Mouse (Mus musculus): ENCODE measurements at regions not wholly inside any gene's neighbourhood (a gene's known extent, or its start where the extent isn't known, plus 50 kb on each side); places are given as distances from the start of the nearest gene placed in this dataset.

GRCm38 (mm10) chr4:153714995-153715645 is 232.5 kb upstream of the Ajap1 start:
- no peaks in the 10 kb centered on the region for H3K36me3 ChIP-seq (ENCODE audit: control insufficient read depth, insufficient read depth, low read length)
- DNase-seq (ENCODE audit: extremely low read depth, low read depth, low spot score), result no peak
- WGBS, result 58% methylated on average over 6 of the region's 6 CpGs
- TF ChIP-seq POLR2A (IDR thresholded peaks at IDR 0.05; ENCODE audit: extremely low read depth, insufficient read depth, low read length) (no peak), CTCF (IDR thresholded peaks at IDR 0.05; ENCODE audit: low read depth, low read length) (no peak)
- no peaks in the 10 kb centered on the region for H3K27me3 ChIP-seq (ENCODE audit: control insufficient read depth, insufficient read depth, low read length)
- no peak overlapping the region for H3K27ac ChIP-seq (replicated peaks; ENCODE audit: insufficient read depth, low read depth, low read length)
- no peaks in the 10 kb centered on the region for H3K4me1 ChIP-seq (ENCODE audit: control insufficient read depth, insufficient read depth, low read length)
- H3K9ac ChIP-seq (ENCODE audit: low read depth, low read length), result no peak overlapping the region
- no peak overlapping the region for H3K4me3 ChIP-seq (ENCODE audit: insufficient read depth, low read depth, low read length)
- no peaks in the 10 kb centered on the region for H3K79me2 ChIP-seq (ENCODE audit: control insufficient read depth, insufficient read depth, low read length)

GRCm38 (mm10) chr4:153717273-153717672 is 234.7 kb upstream of the Ajap1 start:
- no peak overlapping the region for H3K4me3 ChIP-seq (ENCODE audit: insufficient read depth, low read depth, low read length)
- 87% methylated on average over 12 of the region's 12 CpGs for WGBS
- TF ChIP-seq POLR2A (IDR thresholded peaks at IDR 0.05; ENCODE audit: extremely low read depth, insufficient read depth, low read length) (no peak), CTCF (IDR thresholded peaks at IDR 0.05; ENCODE audit: low read depth, low read length) (no peak)
- H3K4me1 ChIP-seq (ENCODE audit: control insufficient read depth, insufficient read depth, low read length), result no peaks in the 10 kb centered on the region
- no peak for DNase-seq (ENCODE audit: extremely low read depth, low read depth, low spot score)
- H3K27ac ChIP-seq (replicated peaks; ENCODE audit: insufficient read depth, low read depth, low read length), result no peak overlapping the region
- H3K79me2 ChIP-seq (ENCODE audit: control insufficient read depth, insufficient read depth, low read length), result no peaks in the 10 kb centered on the region
- no peak overlapping the region for H3K9ac ChIP-seq (ENCODE audit: low read depth, low read length)
- no peaks in the 10 kb centered on the region for H3K36me3 ChIP-seq (ENCODE audit: control insufficient read depth, insufficient read depth, low read length)
- no peaks in the 10 kb centered on the region for H3K27me3 ChIP-seq (ENCODE audit: control insufficient read depth, insufficient read depth, low read length)

- Histone ChIP-seq H3K36me3 (ENCODE audit: control insufficient read depth, insufficient read depth, low read length) (no peaks in the 10 kb centered on the region), H3K9ac (ENCODE audit: low read depth, low read length) (no peak overlapping the region), H3K79me2 (ENCODE audit: control insufficient read depth, insufficient read depth, low read length) (no peaks in the 10 kb centered on the region), H3K4me3 (ENCODE audit: insufficient read depth, low read depth, low read length) (no peak overlapping the region), H3K27ac (replicated peaks; ENCODE audit: insufficient read depth, low read depth, low read length) (no peak overlapping the region), H3K4me1 (ENCODE audit: control insufficient read depth, insufficient read depth, low read length) (no peaks in the 10 kb centered on the region), H3K27me3 (ENCODE audit: control insufficient read depth, insufficient read depth, low read length) (no peaks in the 10 kb centered on the region)
- 84% methylated on average over 14 of the region's 14 CpGs for WGBS
- no peak for DNase-seq (ENCODE audit: extremely low read depth, low read depth, low spot score)
- no peak for TF ChIP-seq POLR2A (IDR thresholded peaks at IDR 0.05; ENCODE audit: extremely low read depth, insufficient read depth, low read length)
- TF ChIP-seq CTCF (IDR thresholded peaks at IDR 0.05; ENCODE audit: low read depth, low read length), result no peak
Measured at GRCm38 (mm10) chr4:153724045-153724444, 233.0 kb upstream of the A430005L14Rik start.

- no peaks in the 10 kb centered on the region for H3K27me3 ChIP-seq (ENCODE audit: control insufficient read depth, insufficient read depth, low read length)
- WGBS, result 83% methylated on average over 10 of the region's 10 CpGs
- TF ChIP-seq CTCF (IDR thresholded peaks at IDR 0.05; ENCODE audit: low read depth, low read length) (no peak), POLR2A (IDR thresholded peaks at IDR 0.05; ENCODE audit: extremely low read depth, insufficient read depth, low read length) (no peak)
Measured at GRCm38 (mm10) chr4:153727273-153727672, 229.8 kb upstream of the A430005L14Rik start.

GRCm38 (mm10) chr4:153727896-153728422 is 229.1 kb upstream of the A430005L14Rik start:
- Histone ChIP-seq H3K4me1 (ENCODE audit: control insufficient read depth, insufficient read depth, low read length) (no peaks in the 10 kb centered on the region), H3K27me3 (ENCODE audit: control insufficient read depth, insufficient read depth, low read length) (no peaks in the 10 kb centered on the region), H3K27ac (replicated peaks; ENCODE audit: insufficient read depth, low read depth, low read length) (no peak overlapping the region), H3K79me2 (ENCODE audit: control insufficient read depth, insufficient read depth, low read length) (no peaks in the 10 kb centered on the region), H3K9ac (ENCODE audit: low read depth, low read length) (no peak overlapping the region), H3K4me3 (ENCODE audit: insufficient read depth, low read depth, low read length) (no peak overlapping the region), H3K36me3 (ENCODE audit: control insufficient read depth, insufficient read depth, low read length) (no peaks in the 10 kb centered on the region)
- WGBS, result 63% methylated on average over 10 of the region's 10 CpGs
- no peak for DNase-seq (ENCODE audit: extremely low read depth, low read depth, low spot score)
- TF ChIP-seq CTCF (IDR thresholded peaks at IDR 0.05; ENCODE audit: low read depth, low read length) (no peak), POLR2A (IDR thresholded peaks at IDR 0.05; ENCODE audit: extremely low read depth, insufficient read depth, low read length) (no peak)

More at GRCm38 (mm10) chr4:153727273-153727672, 229.8 kb upstream of the A430005L14Rik start:
- Histone ChIP-seq H3K79me2 (ENCODE audit: control insufficient read depth, insufficient read depth, low read length) (no peaks in the 10 kb centered on the region), H3K4me3 (ENCODE audit: insufficient read depth, low read depth, low read length) (no peak overlapping the region), H3K36me3 (ENCODE audit: control insufficient read depth, insufficient read depth, low read length) (no peaks in the 10 kb centered on the region), H3K9ac (ENCODE audit: low read depth, low read length) (no peak overlapping the region), H3K4me1 (ENCODE audit: control insufficient read depth, insufficient read depth, low read length) (no peaks in the 10 kb centered on the region), H3K27ac (replicated peaks; ENCODE audit: insufficient read depth, low read depth, low read length) (no peak overlapping the region)
- DNase-seq (ENCODE audit: extremely low read depth, low read depth, low spot score), result no peak

- H3K9ac ChIP-seq (ENCODE audit: low read depth, low read length), result no peak overlapping the region
- H3K79me2 ChIP-seq (ENCODE audit: control insufficient read depth, insufficient read depth, low read length), result no peaks in the 10 kb centered on the region
- 92% methylated on average over 11 of the region's 11 CpGs for WGBS
- no peak for DNase-seq (ENCODE audit: extremely low read depth, low read depth, low spot score)
- no peak overlapping the region for H3K4me3 ChIP-seq (ENCODE audit: insufficient read depth, low read depth, low read length)
- TF ChIP-seq POLR2A (IDR thresholded peaks at IDR 0.05; ENCODE audit: extremely low read depth, insufficient read depth, low read length), result no peak
- no peak for TF ChIP-seq CTCF (IDR thresholded peaks at IDR 0.05; ENCODE audit: low read depth, low read length)
- no peaks in the 10 kb centered on the region for H3K27me3 ChIP-seq (ENCODE audit: control insufficient read depth, insufficient read depth, low read length)
- no peaks in the 10 kb centered on the region for H3K4me1 ChIP-seq (ENCODE audit: control insufficient read depth, insufficient read depth, low read length)
- no peak overlapping the region for H3K27ac ChIP-seq (replicated peaks; ENCODE audit: insufficient read depth, low read depth, low read length)
- no peaks in the 10 kb centered on the region for H3K36me3 ChIP-seq (ENCODE audit: control insufficient read depth, insufficient read depth, low read length)
Measured at GRCm38 (mm10) chr4:153738088-153738487, 218.9 kb upstream of the A430005L14Rik start.

Measured in liver, adult 2 months (tissue).